In the genomic region with DNA sequence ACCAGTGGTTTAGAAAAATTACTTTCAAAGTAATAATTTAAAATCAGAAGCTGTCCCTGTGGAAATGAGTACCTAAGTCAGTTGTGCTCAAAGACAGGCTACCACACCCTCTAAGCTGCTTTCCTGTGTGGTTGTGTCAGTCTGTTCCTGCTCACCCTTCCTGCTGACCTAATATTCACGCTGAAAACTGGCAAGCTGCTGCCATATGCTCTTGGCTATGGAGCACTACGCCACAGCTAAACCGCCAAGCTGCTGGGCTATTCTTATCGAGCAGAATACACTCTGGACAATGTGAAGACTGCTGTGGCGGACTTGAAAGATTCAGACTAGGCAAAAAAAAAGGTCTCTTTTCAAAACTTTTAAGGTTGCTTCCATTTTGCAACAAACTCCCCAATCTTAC, we compare ENCODE assay signal across 25 mouse cellular contexts. TPM values are rescaled to one million over a fixed set of nuclear protein-coding genes. Genes with fewer than 3 reads are reported as not detected.
A peak's percentile ranks its signal among the peaks of the same experiment; 100 is the strongest.
DNase-seq lines count a peak whose midpoint lies in the region; ATAC-seq and TF ChIP-seq lines count a peak whose summit lies in the region.
"Had no signal": no experiment of that assay in that cellular context is flagged by ENCODE, and none has a peak within 500 bp of the region (broad histone marks: within the 10 kb centered on the region; RNA-seq: fewer than 3 reads in every experiment).

No protein-coding gene starts in this region.

- H3K4me1 ChIP-seq in heart, postnatal 0 days (ENCODE audit: control insufficient read depth, insufficient read depth): no peaks in the 10 kb centered on the region
- H3K4me1 ChIP-seq: embryonic facial prominence, embryonic 13.5 days; limb, embryonic 13.5 days; liver, embryonic 13.5 days; lung, embryonic 15.5 days; midbrain, embryonic 12.5 days had no signal

- no peak for TF ChIP-seq EP300 in heart, postnatal 0 days (IDR thresholded peaks at IDR 0.05; ENCODE audit: low read depth)

- no peak overlapping the region for H3K4me3 ChIP-seq in heart, postnatal 0 days (ENCODE audit: low read depth, low read length)
- H3K4me3 ChIP-seq: embryonic facial prominence, embryonic 13.5 days; limb, embryonic 13.5 days; liver, embryonic 13.5 days; lung, embryonic 15.5 days; midbrain, embryonic 12.5 days had no signal

- DNase-seq in heart, postnatal 0 days (ENCODE audit: low spot score): no peak
- no peak for DNase-seq in heart, postnatal 25 days (ENCODE audit: low spot score)
- peak; percentile 80 for DNase-seq in cerebellum, adult 11-12 months
- peak; percentile 86 for DNase-seq in cerebellum, adult 9-11 months
- peak; percentile 21 for DNase-seq in retina, postnatal 7 days (ENCODE audit: low read depth, low spot score)
- no peak for DNase-seq in lung, postnatal 4 days
- no peak for DNase-seq in thymus, postnatal 25 days
- DNase-seq: adrenal gland, postnatal 14 days; gastrocnemius, postnatal 10 days; kidney, adult 11 months; layer of hippocampus, postnatal 36 days; liver, embryonic 13.5 days had no signal

- no peak overlapping the region for H3K9ac ChIP-seq in heart, postnatal 0 days (replicated peaks; ENCODE audit: low read depth, low read length)
- H3K9ac ChIP-seq: embryonic facial prominence, embryonic 13.5 days; limb, embryonic 13.5 days; liver, embryonic 13.5 days; lung, embryonic 15.5 days; midbrain, embryonic 12.5 days had no signal

- no peak overlapping the region for H3K4me2 ChIP-seq in heart, postnatal 0 days (ENCODE audit: low read depth, low read length)
- H3K4me2 ChIP-seq: embryonic facial prominence, embryonic 13.5 days; limb, embryonic 13.5 days; liver, embryonic 13.5 days; lung, embryonic 15.5 days; midbrain, embryonic 12.5 days had no signal

- WGBS in heart, postnatal 0 days: 62% methylated on average over 5 of the region's 5 CpGs

- peak overlapping the region; percentile 12; the same call in 1 of the 2 replicates for H3K27ac ChIP-seq in heart, postnatal 0 days (ENCODE audit: low read depth)
- H3K27ac ChIP-seq: embryonic facial prominence, embryonic 13.5 days; kidney, postnatal 0 days; limb, embryonic 13.5 days; liver, embryonic 13.5 days; lung, embryonic 15.5 days; midbrain, embryonic 12.5 days had no signal

- intact Hi-C loops in heart, postnatal 25 days (cut with DNase I): no loop called here

- H3K27me3 ChIP-seq in heart, postnatal 0 days (ENCODE audit: control insufficient read depth, insufficient read depth, low read length): no peaks in the 10 kb centered on the region
- H3K27me3 ChIP-seq: embryonic facial prominence, embryonic 13.5 days; limb, embryonic 13.5 days; liver, embryonic 13.5 days; lung, embryonic 15.5 days; midbrain, embryonic 12.5 days; Patski had no signal

- peaks cover 61% of the 10 kb centered on the region for H3K36me3 ChIP-seq in heart, postnatal 0 days (replicated peaks; ENCODE audit: control insufficient read depth, insufficient read depth, low read length)

- H3K9me3 ChIP-seq in heart, postnatal 0 days (replicated peaks; ENCODE audit: control insufficient read depth, low read length): no peaks in the 10 kb centered on the region
- H3K9me3 ChIP-seq: embryonic facial prominence, embryonic 13.5 days; limb, embryonic 13.5 days; liver, embryonic 13.5 days; lung, embryonic 15.5 days; midbrain, embryonic 12.5 days had no signal

- no peak for TF ChIP-seq CTCF in heart, postnatal 0 days (IDR thresholded peaks at IDR 0.05; ENCODE audit: low read depth)

- no peak for ATAC-seq in heart, postnatal 0 days (ENCODE audit: insufficient read depth, low read depth)
- ATAC-seq: forebrain, embryonic 14.5 days; Patski had no signal

RNA-seq across cellular contexts. Expression of a gene that starts 44.0 kb away (rescaled TPM):
- total RNA-seq in heart, postnatal 0 days (2014; rRNA removed; ENCODE audit: low replicate concordance): not detected in 2 replicates
- not detected in 2 replicates for polyA plus RNA-seq in heart, postnatal 0 days (2015; fragmentation: Nextera tagmentation; extraction: Ambion mirVana)
- total RNA-seq in heart, postnatal 25 days (2021): not detected
- total RNA-seq: adrenal gland, postnatal 14 days; gastrocnemius, postnatal 10 days; heart, adult 8-10 months; layer of hippocampus, adult 18-20 months; layer of hippocampus, postnatal 36 days; left cerebral cortex, postnatal 14 days; monocyte, adult 5-6 weeks had no signal
- polyA plus RNA-seq: embryonic facial prominence, embryonic 13.5 days; forebrain, embryonic 14.5 days; hindbrain, embryonic 11.5 days; kidney, postnatal 0 days; limb, embryonic 13.5 days; liver, embryonic 13.5 days; lung, embryonic 15.5 days; neural tube, embryonic 11.5 days; Patski had no signal

Comparison
In these comparisons a context has a peak if more than half of its experiments do, and no peak if none do; other contexts are left out.
1. DNase-seq: peak in cerebellum, adult 11-12 months (single experiment), cerebellum, adult 9-11 months (single experiment) and retina, postnatal 7 days (single experiment); none in heart, postnatal 0 days (single experiment), heart, postnatal 25 days (single experiment), lung, postnatal 4 days (0 of 2) and thymus, postnatal 25 days (single experiment).